Mouse (Mus musculus) kidney, postnatal 36 days (tissue): ENCODE data around the gene Fyb.
A peak's percentile ranks its signal among the peaks of the same experiment; 100 is the strongest.

Experiments
- DNase-seq, 2 experiments: peaks; one replicate each; pipeline ENCODE4 v3.0.0; 2021 to 2022; ENCODE audit warnings: mixed read lengths in 2 of 2

Fyb gene

DNA sequence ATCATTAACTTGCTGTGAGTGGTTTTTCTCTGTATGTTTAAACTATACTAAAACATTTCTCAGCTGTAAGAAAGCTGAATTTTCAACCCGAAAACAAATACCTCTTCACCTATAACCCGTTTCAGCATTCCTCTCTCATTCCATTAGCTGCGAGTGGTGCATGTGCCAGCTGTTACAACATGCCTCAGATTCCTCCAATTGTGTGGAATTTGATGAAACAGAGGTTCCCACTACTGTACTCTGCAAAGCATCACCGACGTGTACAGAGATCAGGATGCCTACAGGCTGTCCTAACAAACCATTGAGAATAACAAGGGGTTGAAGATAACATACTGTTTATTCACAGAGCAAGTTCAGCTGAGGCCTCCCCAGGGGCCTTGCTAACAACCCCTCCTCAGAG, 143.4 kb downstream of the Fyb start:
- DNase-seq: no peak

DNA sequence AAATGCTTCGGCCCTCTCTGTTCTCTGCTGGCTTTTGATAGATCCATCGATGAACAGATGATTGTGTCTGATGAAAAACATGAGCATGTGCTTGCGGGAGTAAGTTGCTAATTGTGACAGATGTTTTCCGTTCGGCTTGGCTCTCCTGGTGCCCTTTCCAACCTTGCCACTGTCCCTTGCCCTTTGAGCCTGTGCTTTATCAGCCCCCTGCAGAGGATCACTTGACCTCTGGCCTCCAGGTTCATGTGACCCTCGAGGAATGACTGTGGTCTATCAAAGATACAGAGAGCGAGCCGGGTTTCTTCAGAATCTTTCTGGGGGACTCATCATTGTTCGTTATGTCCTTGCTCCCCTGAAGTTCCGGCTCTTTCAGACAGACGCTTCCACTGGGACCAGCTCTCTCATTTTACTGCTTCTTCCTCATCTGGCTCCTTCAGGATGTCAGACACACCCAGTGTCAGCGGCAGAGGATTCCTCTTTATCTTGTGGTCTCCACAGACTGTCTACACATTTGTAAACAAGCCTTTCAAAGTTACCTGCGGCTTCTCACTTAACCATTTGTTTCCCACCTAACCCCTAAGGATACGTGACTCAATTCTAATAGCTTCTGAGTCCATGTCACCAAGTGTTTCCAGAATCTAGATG, 146.3 kb downstream of the Fyb start:
- no peak for DNase-seq

DNA sequence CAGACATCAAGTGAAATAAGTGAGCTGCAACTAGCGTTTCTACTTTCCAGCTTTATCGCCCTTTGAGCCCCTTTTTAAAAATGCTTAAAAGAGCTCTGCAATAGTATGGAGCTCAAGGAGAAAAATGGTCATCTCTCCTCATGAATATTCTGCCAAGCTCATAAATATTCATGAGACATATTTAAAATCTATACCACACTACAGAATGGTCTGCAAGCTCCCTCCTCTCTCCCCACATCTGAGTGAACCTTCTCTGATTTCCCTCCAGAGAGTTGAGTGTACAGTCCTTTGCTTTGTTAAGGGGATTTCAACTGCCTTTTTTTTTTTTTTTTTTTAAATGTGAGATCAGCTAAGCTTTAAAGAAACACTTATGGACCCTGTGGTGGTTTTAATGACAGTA, 155.8 kb downstream of the Fyb start:
- DNase-seq: no peak

GRCm38 (mm10) chr15:6702164-6702563, 179.5 kb downstream of the Fyb start:
- DNase-seq: peak; percentile 35 to 69

DNA sequence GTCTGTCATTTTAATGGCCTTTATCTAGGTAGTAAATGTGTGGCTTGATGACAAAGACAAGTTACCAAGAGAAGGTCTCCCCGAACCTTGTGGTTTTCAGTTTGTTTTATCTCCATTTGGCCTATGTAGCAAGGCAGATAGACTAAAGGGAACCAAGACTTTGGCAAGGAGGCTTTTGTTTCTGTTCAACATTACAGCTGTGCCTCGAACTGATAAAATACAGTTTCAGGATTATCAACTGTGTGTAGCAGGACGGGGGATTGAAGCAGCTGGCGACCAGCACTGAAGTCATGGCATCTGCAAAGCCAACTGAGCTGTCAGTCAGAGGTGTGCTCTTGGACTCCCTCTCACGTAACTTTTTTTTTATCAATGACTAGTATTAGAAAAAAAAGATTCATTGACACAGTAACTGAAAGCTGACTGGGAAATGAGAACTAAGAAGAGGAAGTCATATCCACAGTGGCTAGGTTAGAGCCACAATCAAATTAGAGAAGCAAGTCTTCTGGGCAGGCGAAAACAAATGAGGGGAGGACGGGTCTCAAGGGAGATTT, 182.8 kb downstream of the Fyb start:
- DNase-seq: no peak

DNA sequence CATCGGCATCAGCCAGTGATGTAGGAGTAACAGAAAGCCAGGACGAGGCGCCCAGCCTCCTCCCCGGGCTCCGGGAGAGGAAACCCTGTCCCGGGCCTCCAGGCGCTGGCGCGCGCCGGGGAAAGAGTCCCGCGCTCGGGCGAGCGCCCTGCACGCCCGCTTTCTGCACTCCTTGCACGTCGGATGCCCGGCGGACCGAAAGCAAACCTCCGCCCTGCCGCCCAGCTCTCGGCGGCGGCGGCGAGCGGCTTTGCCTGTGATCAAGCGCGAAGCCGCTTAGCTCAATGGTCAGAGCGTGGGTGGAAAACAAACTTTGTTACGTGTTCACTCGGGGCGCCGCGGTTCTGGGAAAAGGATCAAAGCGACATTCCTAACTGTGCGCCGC, 184.9 kb downstream of the Fyb start:
- DNase-seq: peak; percentile 56 to 77

- peak; percentile 85 to 95 for DNase-seq
Observed at GRCm38 (mm10) chr15:6707936-6708525, 185.4 kb downstream of the Fyb start, which contains the start of gene Rictor. Rictor (plus strand) TSS chr15:6708379.

GRCm38 (mm10) chr15:6708526-6709441, 186.1 kb downstream of the Fyb start:
- DNase-seq: peak; percentile 22 to 53

- DNase-seq: no peak
Observed at GRCm38 (mm10) chr15:6709618-6710017, 187.0 kb downstream of the Fyb start.

GRCm38 (mm10) chr15:6710341-6710740, 187.7 kb downstream of the Fyb start:
- DNase-seq: no peak

DNA sequence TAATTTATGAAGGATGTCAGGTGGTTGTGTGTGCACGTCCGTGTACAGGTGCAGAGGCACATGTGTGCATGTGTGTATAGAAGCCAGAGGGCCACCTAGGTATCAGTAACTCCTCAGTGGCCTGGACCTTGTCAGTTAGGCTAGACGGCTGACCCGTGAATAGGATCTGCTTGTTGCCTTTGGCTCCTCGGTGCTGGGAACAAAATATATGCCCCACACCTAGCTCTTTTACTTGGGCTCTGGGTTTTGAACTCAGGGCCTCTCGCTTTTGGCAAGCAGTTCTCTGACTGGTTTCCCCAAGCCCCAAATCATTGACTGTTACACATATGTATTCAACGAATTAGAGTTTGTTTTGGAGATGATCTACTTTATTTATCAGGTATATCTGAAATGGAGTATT, 188.6 kb downstream of the Fyb start:
- no peak for DNase-seq
